Mouse (Mus musculus): Measurements from ENCODE around the gene Nop53. TPM values are rescaled to one million over a fixed set of nuclear protein-coding genes. Genes with fewer than 3 reads are reported as not detected.
"Not testable (repeated sequence)": the region's sequence is repeated elsewhere in the genome, so short reads cannot be mapped to it uniquely, and the experiment has no call there.

The Nop53 gene
- polyA plus RNA-seq, 1 experiment from 2014 or later = 196 TPM

- H3K4me2 ChIP-seq (replicated peaks; ENCODE audit: low read depth, low read length) = no peak overlapping the region
- DNase-seq (ENCODE audit: low spot score) (no peak), ATAC-seq (no peak)
- H3K4me1 ChIP-seq (ENCODE audit: insufficient read depth, low read depth, low read length) = peaks cover 17% of the 10 kb centered on the region
- no peak overlapping the region for H3K4me3 ChIP-seq (ENCODE audit: low read depth, low read length)
- H3K27me3 ChIP-seq (replicated peaks; ENCODE audit: insufficient read depth, low read length) = no peaks in the 10 kb centered on the region
- H3K9me3 ChIP-seq (ENCODE audit: low read length) = no peaks in the 10 kb centered on the region
- no peak overlapping the region for H3K27ac ChIP-seq (ENCODE audit: low read length)
- H3K9ac ChIP-seq (replicated peaks; ENCODE audit: low read depth) = no peak overlapping the region
- TF ChIP-seq CTCF (IDR thresholded peaks at IDR 0.05) (no peak), EP300 (IDR thresholded peaks at IDR 0.05) (no peak)
- 90% methylated on average over 9 of the region's 9 CpGs for WGBS
- peaks cover 10% of the 10 kb centered on the region; the same call in 1 of the 2 replicates for H3K36me3 ChIP-seq (ENCODE audit: insufficient read depth, low read length)
Observed at GRCm38 (mm10) chr7:15919947-15920346, 25.9 kb downstream of the Nop53 start.

GRCm38 (mm10) chr7:15918371-15918770 is 27.5 kb downstream of the Nop53 start:
- Histone ChIP-seq H3K36me3 (ENCODE audit: insufficient read depth, low read length) (peaks cover 10% of the 10 kb centered on the region; the same call in 1 of the 2 replicates), H3K9me3 (ENCODE audit: low read length) (no peaks in the 10 kb centered on the region), H3K9ac (replicated peaks; ENCODE audit: low read depth) (no peak overlapping the region), H3K4me3 (ENCODE audit: low read depth, low read length) (no peak overlapping the region), H3K27me3 (replicated peaks; ENCODE audit: insufficient read depth, low read length) (no peaks in the 10 kb centered on the region), H3K4me2 (replicated peaks; ENCODE audit: low read depth, low read length) (no peak overlapping the region), H3K4me1 (ENCODE audit: insufficient read depth, low read depth, low read length) (peaks cover 17% of the 10 kb centered on the region), H3K27ac (ENCODE audit: low read length) (no peak overlapping the region)
- ATAC-seq = no peak
- TF ChIP-seq EP300 (IDR thresholded peaks at IDR 0.05) (no peak), CTCF (IDR thresholded peaks at IDR 0.05) (no peak)
- no peak for DNase-seq (ENCODE audit: low spot score)

DNA sequence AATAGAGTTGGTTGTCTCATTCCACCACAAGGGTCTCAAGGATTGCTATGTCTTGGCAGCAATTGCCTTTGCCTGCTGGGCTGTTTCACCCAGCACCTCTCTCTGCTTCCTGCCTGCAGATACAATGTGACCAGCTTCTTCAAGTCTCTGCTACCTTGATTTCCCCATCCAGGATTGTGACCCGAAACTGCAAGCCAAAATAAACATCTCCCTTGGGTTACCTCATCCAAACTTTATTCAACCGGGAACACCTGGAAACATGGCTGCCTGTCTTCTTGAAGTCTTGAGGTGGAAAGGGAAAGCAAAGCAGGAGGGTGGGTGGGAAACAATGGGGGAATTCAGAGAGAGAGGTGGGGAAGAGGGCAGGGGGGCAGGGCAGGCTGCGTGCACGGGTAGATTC is 28.9 kb downstream of the Nop53 start:
- WGBS = 55% methylated on average over 4 of the region's 4 CpGs
- H3K36me3 ChIP-seq (ENCODE audit: insufficient read depth, low read length) = peaks cover 10% of the 10 kb centered on the region; the same call in 1 of the 2 replicates
- H3K27me3 ChIP-seq (replicated peaks; ENCODE audit: insufficient read depth, low read length) = no peaks in the 10 kb centered on the region

DNA sequence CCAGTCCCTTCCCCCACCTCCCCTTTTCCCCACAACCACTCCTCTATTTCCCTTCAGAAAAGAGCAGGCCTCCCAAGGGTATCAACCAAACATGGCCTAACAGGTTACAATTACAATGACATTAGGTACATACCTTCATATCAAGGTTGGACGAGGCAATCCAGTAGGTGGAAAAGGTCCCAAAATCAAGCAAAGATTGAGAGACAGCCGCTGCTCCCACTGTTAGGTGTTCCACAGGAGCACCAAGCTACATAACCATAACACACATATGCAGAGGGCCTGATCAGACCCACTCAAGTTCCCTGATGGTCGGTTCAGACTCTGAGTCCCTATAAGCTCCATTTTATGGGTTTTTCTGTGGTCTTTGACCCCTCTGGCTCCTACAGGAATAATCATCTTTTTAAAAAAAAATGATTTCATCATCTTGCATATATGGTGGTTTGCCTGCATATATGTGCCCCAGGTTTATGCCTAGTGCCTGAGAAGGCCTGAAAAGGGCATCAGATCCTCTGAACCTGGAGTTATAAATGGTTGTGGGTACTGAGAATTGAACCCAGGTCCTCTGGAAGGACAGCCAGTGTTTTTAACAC is 29.6 kb downstream of the Nop53 start:
- ATAC-seq = no peak
- no peak overlapping the region for H3K4me3 ChIP-seq (ENCODE audit: low read depth, low read length)
- TF ChIP-seq EP300 (IDR thresholded peaks at IDR 0.05) (no peak), CTCF (IDR thresholded peaks at IDR 0.05) (no peak)
- H3K27ac ChIP-seq (ENCODE audit: low read length) = no peak overlapping the region
- no peak overlapping the region for H3K4me2 ChIP-seq (replicated peaks; ENCODE audit: low read depth, low read length)
- no peaks in the 10 kb centered on the region for H3K27me3 ChIP-seq (replicated peaks; ENCODE audit: insufficient read depth, low read length)
- no peaks in the 10 kb centered on the region for H3K9me3 ChIP-seq (ENCODE audit: low read length)
- H3K36me3 ChIP-seq (ENCODE audit: insufficient read depth, low read length) = peaks cover 10% of the 10 kb centered on the region; the same call in 1 of the 2 replicates
- H3K4me1 ChIP-seq (ENCODE audit: insufficient read depth, low read depth, low read length) = peaks cover 10% of the 10 kb centered on the region
- H3K9ac ChIP-seq (replicated peaks; ENCODE audit: low read depth) = no peak overlapping the region
- WGBS = 80% methylated on average over 3 of the region's 3 CpGs
- peak; percentile 3 for DNase-seq (ENCODE audit: low spot score)

More for the DNA sequence above, 28.9 kb downstream of the Nop53 start:
- Histone ChIP-seq H3K4me2 (replicated peaks; ENCODE audit: low read depth, low read length) (no peak overlapping the region), H3K4me3 (ENCODE audit: low read depth, low read length) (no peak overlapping the region), H3K27ac (ENCODE audit: low read length) (no peak overlapping the region), H3K4me1 (ENCODE audit: insufficient read depth, low read depth, low read length) (peaks cover 13% of the 10 kb centered on the region), H3K9me3 (ENCODE audit: low read length) (no peaks in the 10 kb centered on the region), H3K9ac (replicated peaks; ENCODE audit: low read depth) (no peak overlapping the region)
- ATAC-seq = no peak
- no peak for DNase-seq (ENCODE audit: low spot score)
- no peak for TF ChIP-seq CTCF (IDR thresholded peaks at IDR 0.05)
- no peak for TF ChIP-seq EP300 (IDR thresholded peaks at IDR 0.05)

- H3K27me3 ChIP-seq (replicated peaks; ENCODE audit: insufficient read depth, low read length); H3K9me3 ChIP-seq (ENCODE audit: low read length); H3K4me3 ChIP-seq (ENCODE audit: low read depth, low read length); H3K9ac ChIP-seq (replicated peaks; ENCODE audit: low read depth); ATAC-seq; H3K4me1 ChIP-seq (ENCODE audit: insufficient read depth, low read depth, low read length); H3K27ac ChIP-seq (ENCODE audit: low read length); H3K4me2 ChIP-seq (replicated peaks; ENCODE audit: low read depth, low read length); DNase-seq (ENCODE audit: low spot score): not testable (repeated sequence)
- WGBS = 80% methylated on average over 4 of the region's 4 CpGs
- peaks cover 10% of the 10 kb centered on the region; the same call in 1 of the 2 replicates for H3K36me3 ChIP-seq (ENCODE audit: insufficient read depth, low read length)
Observed at GRCm38 (mm10) chr7:15915695-15916094, 30.2 kb downstream of the Nop53 start.

DNA sequence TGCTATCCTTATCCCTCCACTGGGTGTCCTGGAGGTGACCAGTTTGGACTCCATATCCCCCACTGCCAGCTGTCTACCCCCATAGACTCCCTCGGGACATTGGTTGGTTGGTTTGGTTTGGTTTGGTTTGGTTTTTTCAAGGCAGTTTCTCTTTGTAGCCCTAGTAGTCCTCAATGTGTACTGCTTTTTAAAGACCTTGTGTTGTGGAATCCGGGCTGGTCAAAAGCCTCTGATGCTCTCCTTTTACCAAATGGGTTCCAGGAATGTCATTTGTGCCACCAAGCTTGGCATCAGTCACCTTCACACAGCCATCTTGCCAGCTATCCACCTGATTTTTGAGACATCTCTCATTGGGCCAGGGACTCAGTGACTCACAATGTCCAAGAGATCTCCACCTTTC is 31.1 kb downstream of the Nop53 start:
- Histone ChIP-seq H3K4me1 (ENCODE audit: insufficient read depth, low read depth, low read length) (no peaks in the 10 kb centered on the region; the same call in 1 of the 2 replicates), H3K9me3 (ENCODE audit: low read length) (no peaks in the 10 kb centered on the region), H3K36me3 (ENCODE audit: insufficient read depth, low read length) (peaks cover 10% of the 10 kb centered on the region; the same call in 1 of the 2 replicates), H3K4me3 (ENCODE audit: low read depth, low read length) (no peak overlapping the region), H3K27ac (ENCODE audit: low read length) (no peak overlapping the region), H3K9ac (replicated peaks; ENCODE audit: low read depth) (no peak overlapping the region), H3K4me2 (replicated peaks; ENCODE audit: low read depth, low read length) (no peak overlapping the region), H3K27me3 (replicated peaks; ENCODE audit: insufficient read depth, low read length) (no peaks in the 10 kb centered on the region)
- DNase-seq (ENCODE audit: low spot score) (no peak), ATAC-seq (no peak)
- 82% methylated on average over 2 of the region's 2 CpGs for WGBS
- no peak for TF ChIP-seq CTCF (IDR thresholded peaks at IDR 0.05)
- TF ChIP-seq EP300 (IDR thresholded peaks at IDR 0.05) = no peak
